9 mouse cellular contexts compared by ENCODE assay signal in genomic region chr17:53387581-53388473, GRCm38 (mm10).
DNase-seq lines count a peak whose midpoint lies in the region; ATAC-seq and TF ChIP-seq lines count a peak whose summit lies in the region.
"Had no signal": no experiment of that assay in that cellular context is flagged by ENCODE, and none has a peak within 500 bp of the region (broad histone marks: within the 10 kb centered on the region; RNA-seq: fewer than 3 reads in every experiment).

No protein-coding gene starts in this region.

- peak; percentile 26 for DNase-seq in CD4-positive, CD25-positive, alpha-beta regulatory T cell, adult 2 months (ENCODE audit: low read depth, low spot score)
- DNase-seq in liver, embryonic 14.5 days (ENCODE audit: low read depth in 3 of 3, low spot score in 3 of 3) = no peak
- DNase-seq in liver = no peak
- DNase-seq in lung, adult 18-20 months = no peak
- DNase-seq in spleen, postnatal 10 days (ENCODE audit: low spot score in 2 of 2) = no peak

- no peaks in the 10 kb centered on the region for H3K9me3 ChIP-seq in liver, embryonic 14.5 days (ENCODE audit: control insufficient read depth, low read length)
- no peaks in the 10 kb centered on the region for H3K9me3 ChIP-seq in forebrain, embryonic 15.5 days
- H3K9me3 ChIP-seq in neural tube, embryonic 14.5 days (ENCODE audit: control insufficient read depth, low read length) = no peaks in the 10 kb centered on the region
- H3K9me3 ChIP-seq: embryonic facial prominence, embryonic 15.5 days had no signal

- H3K4me3 ChIP-seq in liver, embryonic 14.5 days (ENCODE audit: insufficient read depth in 1 of 2, low read depth in 2 of 2, low read length in 2 of 2) = no peak overlapping the region
- no peak overlapping the region for H3K4me3 ChIP-seq in forebrain, embryonic 15.5 days
- H3K4me3 ChIP-seq in neural tube, embryonic 14.5 days (ENCODE audit: low read depth, low read length) = no peak overlapping the region
- H3K4me3 ChIP-seq: embryonic facial prominence, embryonic 15.5 days had no signal

- H3K27ac ChIP-seq in liver, embryonic 14.5 days = no peak overlapping the region
- H3K27ac ChIP-seq in forebrain, embryonic 15.5 days (replicated peaks) = no peak overlapping the region
- no peak overlapping the region for H3K27ac ChIP-seq in neural tube, embryonic 14.5 days (ENCODE audit: low read depth, low read length)
- H3K27ac ChIP-seq: embryonic facial prominence, embryonic 15.5 days had no signal

- H3K27me3 ChIP-seq in liver, embryonic 14.5 days (ENCODE audit: control insufficient read depth, insufficient read depth, low read length) = no peaks in the 10 kb centered on the region
- no peaks in the 10 kb centered on the region for H3K27me3 ChIP-seq in forebrain, embryonic 15.5 days
- no peaks in the 10 kb centered on the region for H3K27me3 ChIP-seq in neural tube, embryonic 14.5 days (ENCODE audit: control insufficient read depth, insufficient read depth, low read length)
- H3K27me3 ChIP-seq: embryonic facial prominence, embryonic 15.5 days had no signal

- H3K36me3 ChIP-seq in liver, embryonic 14.5 days (replicated peaks; ENCODE audit: control insufficient read depth, insufficient read depth, low read depth) = no peaks in the 10 kb centered on the region
- H3K36me3 ChIP-seq in forebrain, embryonic 15.5 days = no peaks in the 10 kb centered on the region
- no peaks in the 10 kb centered on the region for H3K36me3 ChIP-seq in neural tube, embryonic 14.5 days (ENCODE audit: control insufficient read depth, insufficient read depth, low read length)
- H3K36me3 ChIP-seq: embryonic facial prominence, embryonic 15.5 days had no signal

- TF ChIP-seq CTCF in liver, embryonic 14.5 days (IDR thresholded peaks at IDR 0.05; ENCODE audit: low read depth) = peak; percentile 17; the same call in 1 of the 2 replicates

- no peak overlapping the region for H3K9ac ChIP-seq in liver, embryonic 14.5 days (replicated peaks)
- H3K9ac ChIP-seq in forebrain, embryonic 15.5 days (replicated peaks) = no peak overlapping the region
- H3K9ac ChIP-seq in neural tube, embryonic 14.5 days (replicated peaks; ENCODE audit: low read depth, low read length) = no peak overlapping the region
- H3K9ac ChIP-seq: embryonic facial prominence, embryonic 15.5 days had no signal

- H3K4me1 ChIP-seq in liver, embryonic 14.5 days (replicated peaks; ENCODE audit: control insufficient read depth in 2 of 2, insufficient read depth in 2 of 2, low read length in 1 of 2) = no peaks in the 10 kb centered on the region
- no peaks in the 10 kb centered on the region for H3K4me1 ChIP-seq in forebrain, embryonic 15.5 days
- H3K4me1 ChIP-seq in neural tube, embryonic 14.5 days (ENCODE audit: control insufficient read depth, insufficient read depth, low read length) = no peaks in the 10 kb centered on the region
- H3K4me1 ChIP-seq: embryonic facial prominence, embryonic 15.5 days had no signal

- no peak for ATAC-seq in CD4-positive, CD25-positive, alpha-beta regulatory T cell, adult 4 months
- no peak for ATAC-seq in liver, embryonic 14.5 days (ENCODE audit: insufficient read depth)
- ATAC-seq in forebrain, embryonic 15.5 days (replicated peaks) = peak; percentile 72; the same call in 1 of the 2 replicates
- ATAC-seq in neural tube, embryonic 14.5 days (ENCODE audit: low read depth) = peak; percentile 81

- H3K4me2 ChIP-seq in liver, embryonic 14.5 days (ENCODE audit: low read depth) = no peak overlapping the region
- H3K4me2 ChIP-seq in forebrain, embryonic 15.5 days (replicated peaks) = no peak overlapping the region
- no peak overlapping the region for H3K4me2 ChIP-seq in neural tube, embryonic 14.5 days (ENCODE audit: low read depth, low read length)
- H3K4me2 ChIP-seq: embryonic facial prominence, embryonic 15.5 days had no signal

- no peak for TF ChIP-seq EP300 in liver, embryonic 14.5 days (IDR thresholded peaks at IDR 0.05; ENCODE audit: low read depth)

- WGBS in liver, embryonic 14.5 days (ENCODE audit: insufficient replicate concordance) = 31% methylated on average over 6 of the region's 6 CpGs
- 41% methylated on average over 6 of the region's 6 CpGs for WGBS in forebrain, embryonic 15.5 days
- 53% methylated on average over 6 of the region's 6 CpGs for WGBS in neural tube, embryonic 14.5 days

Comparison
In these comparisons a context has a peak if more than half of its experiments do, and no peak if none do; other contexts are left out.
1. ATAC-seq: peak in forebrain, embryonic 15.5 days (single experiment) and neural tube, embryonic 14.5 days (single experiment); none in CD4-positive, CD25-positive, alpha-beta regulatory T cell, adult 4 months (single experiment) and liver, embryonic 14.5 days (single experiment).